Mouse (Mus musculus) layer of hippocampus, adult 8-10 months (tissue): ENCODE data around the gene Cbx7. TPM values are rescaled to one million over a fixed set of nuclear protein-coding genes. Genes with fewer than 3 reads are reported as not detected.

ENCODE experiments used
- microRNA-seq, 2 experiments: library from miRNA; unstranded; fragments of <30 nt; microRNA quantifications; one replicate each; pipeline ENCODE4 v1.2.0; 2022
- total RNA-seq, 4 experiments: library from RNA; stranded (reverse); gene quantifications; 2 replicates each; pipeline ENCODE4 v1.2.4; 2022

Gene Cbx7
- total RNA-seq, 4 experiments from 2014 or later, result 46.0 to 62.9 (median 52.2) TPM

Small RNA genes within 50 kb of the gene (microRNA-seq; reads per million reads assigned to microRNA genes)
- 1.3 to 1.5 reads per million in 2 experiments for gene Mir7213

Other genes starting within 250 kb of the Cbx7 start
- gene Sun2, start 228.6 kb downstream of the Cbx7 start, total RNA-seq, result 10 to 100 TPM; 29.4 to 44.7 (median 37.0) TPM
- gene Dnal4, start 193.3 kb downstream of the Cbx7 start, total RNA-seq, result 10 to 100 TPM; 45.6 to 58.6 (median 54.5) TPM
- gene Nptxr, start 166.4 kb downstream of the Cbx7 start, total RNA-seq, result 100 to 1,000 TPM; 637 to 711 (median 646) TPM
- gene Npcd, start 136.9 kb downstream of the Cbx7 start, total RNA-seq, result 10 to 100 TPM in 2 of 4 experiments, 1 to 10 TPM in 2; 2.8 to 19.9 (median 12.1) TPM
- 100 to 1,000 TPM; 261 to 307 (median 292) TPM for gene Cbx6, start 136.4 kb downstream of the Cbx7 start, total RNA-seq
- gene Apobec3, start 79.5 kb downstream of the Cbx7 start, total RNA-seq, result 10 to 100 TPM in 2 of 4 experiments, 1 to 10 TPM in 2; 5.3 to 11.9 (median 8.3) TPM
- 10 to 100 TPM; 30.3 to 38.4 (median 34.6) TPM for gene Pdgfb, start 43.9 kb upstream of the Cbx7 start, total RNA-seq
- 100 to 1,000 TPM; 383 to 406 (median 399) TPM for gene Syngr1, start 120.2 kb upstream of the Cbx7 start, total RNA-seq
- gene Rpl3, start 120.7 kb upstream of the Cbx7 start, total RNA-seq, result 100 to 1,000 TPM; 431 to 611 (median 527) TPM
- gene Tab1, start 162.0 kb upstream of the Cbx7 start, total RNA-seq, result 10 to 100 TPM; 27.3 to 29.5 (median 29.0) TPM
- 100 to 1,000 TPM; 112 to 115 (median 114) TPM for gene Mgat3, start 202.6 kb upstream of the Cbx7 start, total RNA-seq